Mouse (Mus musculus) kidney, postnatal 14 days (tissue): ENCODE results near the gene Hexb.
"Not testable (repeated sequence)": the region's sequence is repeated elsewhere in the genome, so short reads cannot be mapped to it uniquely, and the experiment has no call there.

Experiments used
- DNase-seq: peaks from one replicate; pipeline ENCODE4 v3.0.0; 2022; ENCODE audit warnings: mixed read lengths

The Hexb gene

GRCm38 (mm10) chr13:97178943-97179342 is 19.2 kb downstream of the Hexb start:
- DNase-seq, result no peak

GRCm38 (mm10) chr13:97176731-97177130 is 21.4 kb downstream of the Hexb start:
- DNase-seq, result no peak

- DNase-seq, result peak; percentile 61
These were observed 22.5 kb downstream of the Hexb start for GRCm38 (mm10) chr13:97175520-97176264.

GRCm38 (mm10) chr13:97145834-97146233 is 52.3 kb downstream of the Hexb start:
- peak; percentile 22 for DNase-seq

- no peak for DNase-seq
These were observed 55.8 kb downstream of the Hexb start for GRCm38 (mm10) chr13:97142321-97142720.

- DNase-seq, result not testable (repeated sequence)
These were observed 59.7 kb downstream of the Hexb start for GRCm38 (mm10) chr13:97138404-97138931.

GRCm38 (mm10) chr13:97137466-97138400 is 60.4 kb downstream of the Hexb start, which contains the start of the genes Gfm2 and Nsa2:
Gene Gfm2, plus strand, starts transcription at chr13:97137937.
Gene Nsa2, minus strand, starts transcription at chr13:97137937.
- DNase-seq, result peak; percentile 92

GRCm38 (mm10) chr13:97130413-97130812 is 67.7 kb downstream of the Hexb start:
- DNase-seq, result not testable (repeated sequence)

GRCm38 (mm10) chr13:97129654-97130053 is 68.5 kb downstream of the Hexb start:
- DNase-seq, result not testable (repeated sequence)
